ENCODE assay signal across 15 mouse cellular contexts in the genomic region with DNA sequence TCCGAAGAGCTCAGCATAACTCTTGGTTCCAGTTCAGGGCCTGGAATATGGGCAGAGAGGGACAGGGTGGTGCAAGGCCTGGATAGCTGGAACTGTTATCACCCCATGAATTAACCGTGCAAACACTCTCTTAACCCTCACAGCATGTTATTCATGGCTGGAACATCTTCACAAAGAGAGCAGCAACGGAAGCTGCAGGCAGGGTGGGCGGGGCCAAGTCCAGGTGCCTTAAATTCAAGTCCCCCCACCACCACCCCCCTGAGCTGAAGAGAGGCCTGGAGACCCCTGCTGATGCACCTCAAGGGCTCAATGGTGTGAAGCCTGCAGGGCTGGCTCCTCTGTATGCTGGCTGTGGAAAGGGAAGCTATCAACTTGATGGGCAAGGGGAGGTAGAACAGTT. TPM values are rescaled to one million over a fixed set of nuclear protein-coding genes. Genes with fewer than 3 reads are reported as not detected.
"Had no signal": no experiment of that assay in that cellular context is flagged by ENCODE, and none has a peak within 500 bp of the region (broad histone marks: within the 10 kb centered on the region; RNA-seq: fewer than 3 reads in every experiment).

No protein-coding gene starts in this region.

- ATAC-seq: intestine, embryonic 15.5 days; midbrain, embryonic 13.5 days; midbrain, embryonic 16.5 days had no signal

- H3K36me3 ChIP-seq: intestine, embryonic 15.5 days; kidney, embryonic 15.5 days; limb, embryonic 13.5 days; liver, embryonic 13.5 days; midbrain, embryonic 13.5 days; neural tube, embryonic 12.5 days; neural tube, embryonic 15.5 days had no signal

- H3K4me2 ChIP-seq: intestine, embryonic 15.5 days; kidney, embryonic 15.5 days; limb, embryonic 13.5 days; liver, embryonic 13.5 days; midbrain, embryonic 13.5 days; neural tube, embryonic 12.5 days; neural tube, embryonic 15.5 days had no signal

- DNase-seq: liver, embryonic 13.5 days; right cerebral cortex, postnatal 25 days had no signal

- H3K4me3 ChIP-seq: intestine, embryonic 15.5 days; kidney, embryonic 15.5 days; limb, embryonic 13.5 days; liver, embryonic 13.5 days; midbrain, embryonic 13.5 days; neural tube, embryonic 12.5 days; neural tube, embryonic 15.5 days had no signal

- H3K4me1 ChIP-seq: liver, embryonic 13.5 days had no signal

- H3K27me3 ChIP-seq: intestine, embryonic 15.5 days; kidney, embryonic 15.5 days; liver, embryonic 13.5 days; midbrain, embryonic 13.5 days had no signal

- H3K9me3 ChIP-seq: intestine, embryonic 15.5 days; kidney, embryonic 15.5 days; limb, embryonic 13.5 days; liver, embryonic 13.5 days; midbrain, embryonic 13.5 days; neural tube, embryonic 12.5 days; neural tube, embryonic 15.5 days had no signal

- H3K27ac ChIP-seq: intestine, embryonic 15.5 days; kidney, embryonic 15.5 days; limb, embryonic 13.5 days; liver, embryonic 13.5 days; macrophage; midbrain, embryonic 13.5 days; neural tube, embryonic 12.5 days; neural tube, embryonic 15.5 days; stomach, postnatal 0 days had no signal

- H3K9ac ChIP-seq: intestine, embryonic 15.5 days; kidney, embryonic 15.5 days; limb, embryonic 13.5 days; liver, embryonic 13.5 days; midbrain, embryonic 13.5 days; neural tube, embryonic 12.5 days; neural tube, embryonic 15.5 days had no signal

RNA-seq across cellular contexts. Expression of a gene that starts 15.8 kb away (rescaled TPM):
- total RNA-seq: megakaryocyte, adult 5-6 weeks had no signal
- polyA plus RNA-seq: liver, embryonic 16.5 days; macrophage; spleen, adult 2 months; stomach, embryonic 14.5 days had no signal

RNA-seq across cellular contexts. Expression of a gene that starts 38.5 kb away (rescaled TPM):
- total RNA-seq: megakaryocyte, adult 5-6 weeks had no signal
- polyA plus RNA-seq: macrophage; spleen, adult 2 months had no signal

RNA-seq across cellular contexts. Expression of a gene that starts 47.3 kb away (rescaled TPM):
- total RNA-seq: megakaryocyte, adult 5-6 weeks had no signal
- polyA plus RNA-seq: macrophage had no signal

RNA-seq across cellular contexts. Expression of a gene that starts 54.5 kb away (rescaled TPM):
- total RNA-seq: megakaryocyte, adult 5-6 weeks had no signal
- polyA plus RNA-seq: macrophage; midbrain, embryonic 13.5 days; midbrain, embryonic 16.5 days; stomach, embryonic 14.5 days had no signal
